Mouse (Mus musculus) intestine, postnatal 0 days (tissue): Measurements from ENCODE around the gene Taf4. TPM values are rescaled to one million over a fixed set of nuclear protein-coding genes. Genes with fewer than 3 reads are reported as not detected.

ENCODE experiments used
- ATAC-seq: fragments of 200-750 bp; cut with Nextera tagmentation; 2 replicates; pipeline ENCODE4 v1.8.0; 2017; ENCODE audit warnings: mild to moderate bottlenecking, moderate TSS enrichment, moderate library complexity
- H3K27ac ChIP-seq: fragments of 300-500 bp; sonication (generic); 2 replicates; pipeline ENCODE4 v1.5.1; 2014; ENCODE audit warnings: mild to moderate bottlenecking, low read depth, low read length, moderate library complexity
- H3K27me3 ChIP-seq: fragments of 300-500 bp; sonication (generic); replicated peaks from 2 replicates; pipeline ENCODE4 v1.6.1; 2014; ENCODE audit warnings: low read length, mixed read lengths; ENCODE audit not compliant: control insufficient read depth, insufficient read depth
- H3K36me3 ChIP-seq: fragments of 300-500 bp; sonication (generic); 2 replicates; pipeline ENCODE4 v1.6.1; 2014; ENCODE audit warnings: mild to moderate bottlenecking, moderate library complexity; ENCODE audit not compliant: control insufficient read depth, insufficient read depth
- H3K4me1 ChIP-seq: fragments of 300-500 bp; sonication (generic); replicated peaks from 2 replicates; pipeline ENCODE4 v1.6.1; 2014; ENCODE audit warnings: antibody characterized with exemption, low read length, mixed read lengths; ENCODE audit not compliant: control insufficient read depth, insufficient read depth
- H3K4me2 ChIP-seq: fragments of 300-500 bp; sonication (generic); replicated peaks from 2 replicates; pipeline ENCODE4 v1.6.1; 2014; ENCODE audit warnings: low read depth, mild to moderate bottlenecking, moderate library complexity
- H3K4me3 ChIP-seq: fragments of 300-500 bp; sonication (generic); 2 replicates; pipeline ENCODE4 v1.5.1; 2014; ENCODE audit warnings: low read depth, low read length
- H3K9ac ChIP-seq: fragments of 300-500 bp; sonication (generic); 2 replicates; pipeline ENCODE4 v1.6.1; 2014; ENCODE audit warnings: mild to moderate bottlenecking, low read depth, low read length
- H3K9me3 ChIP-seq: fragments of 300-500 bp; sonication (generic); 2 replicates; pipeline ENCODE4 v1.6.1; 2016; ENCODE audit warnings: mixed run types; ENCODE audit not compliant: control insufficient read depth
- CTCF ChIP-seq: sonication (generic); IDR thresholded peaks from 2 replicates; pipeline ENCODE4 v1.5.1; 2016; ENCODE audit warnings: low read depth, mild to moderate bottlenecking, control low read depth, antibody characterized with exemption, moderate library complexity
- WGBS: fragments of 180-500 bp; shearing (Covaris S2); extraction: QIAGEN DNeasy Blood & Tissue Kit; methylation state at CpG from one replicate; pipeline ENCODE4 v1.1.7; 2014; 5-methylcytosine and 5-hydroxymethylcytosine counted together
- polyA plus RNA-seq: library from polyadenylated mRNA; unstranded; fragments of >200 nt; fragmentation: Nextera tagmentation; extraction: Ambion mirVana; gene quantifications from 2 replicates; pipeline ENCODE4 v1.2.1, GENCODE M21; 2015

Gene Taf4
- polyA plus RNA-seq, 1 experiment from 2014 or later: 2.3 TPM

- no peaks in the 10 kb centered on the region for H3K36me3 ChIP-seq
- no peak for TF ChIP-seq CTCF
- H3K4me3 ChIP-seq: no peak overlapping the region
- no peaks in the 10 kb centered on the region for H3K27me3 ChIP-seq
- no peaks in the 10 kb centered on the region for H3K9me3 ChIP-seq
- peaks cover 10% of the 10 kb centered on the region; the same call in 1 of the 2 replicates for H3K4me1 ChIP-seq
- no peak overlapping the region for H3K27ac ChIP-seq
- no peak overlapping the region for H3K4me2 ChIP-seq
- ATAC-seq: no peak
- 51% methylated on average over 2 of the region's 2 CpGs for WGBS
- no peak overlapping the region for H3K9ac ChIP-seq
Measured at GRCm38 (mm10) chr2:179972406-179972805, 4.0 kb downstream of the Taf4 start.

- no peaks in the 10 kb centered on the region for H3K27me3 ChIP-seq
- H3K9ac ChIP-seq: no peak overlapping the region
- TF ChIP-seq CTCF: no peak
- no peaks in the 10 kb centered on the region for H3K36me3 ChIP-seq
- WGBS: 68% methylated on average over 2 of the region's 2 CpGs
- ATAC-seq: no peak
- H3K4me3 ChIP-seq: no peak overlapping the region
- no peak overlapping the region for H3K4me2 ChIP-seq
- H3K4me1 ChIP-seq: peaks cover 10% of the 10 kb centered on the region; the same call in 1 of the 2 replicates
- H3K27ac ChIP-seq: no peak overlapping the region
- no peaks in the 10 kb centered on the region for H3K9me3 ChIP-seq
Measured at GRCm38 (mm10) chr2:179971891-179972290, 4.6 kb downstream of the Taf4 start.

GRCm38 (mm10) chr2:179969137-179969536 is 7.3 kb downstream of the Taf4 start:
- Histone ChIP-seq H3K4me2 (no peak overlapping the region), H3K4me1 (peaks cover 5% of the 10 kb centered on the region; the same call in 1 of the 2 replicates), H3K27me3 (no peaks in the 10 kb centered on the region), H3K27ac (no peak overlapping the region), H3K9me3 (no peaks in the 10 kb centered on the region), H3K4me3 (no peak overlapping the region), H3K9ac (no peak overlapping the region), H3K36me3 (no peaks in the 10 kb centered on the region)
- ATAC-seq: no peak
- 83% methylated on average over 3 of the region's 3 CpGs for WGBS
- TF ChIP-seq CTCF: no peak

- Histone ChIP-seq H3K4me3 (no peak overlapping the region), H3K9me3 (no peaks in the 10 kb centered on the region), H3K36me3 (no peaks in the 10 kb centered on the region), H3K9ac (no peak overlapping the region), H3K4me2 (no peak overlapping the region), H3K27ac (no peak overlapping the region), H3K4me1 (no peaks in the 10 kb centered on the region), H3K27me3 (no peaks in the 10 kb centered on the region)
- no peak for ATAC-seq
- WGBS: 61% methylated on average over 5 of the region's 5 CpGs
- TF ChIP-seq CTCF: no peak
Measured at GRCm38 (mm10) chr2:179967633-179968032, 8.8 kb downstream of the Taf4 start.

GRCm38 (mm10) chr2:179961420-179961819 is 15.0 kb downstream of the Taf4 start:
- Histone ChIP-seq H3K27me3 (no peaks in the 10 kb centered on the region), H3K4me1 (no peaks in the 10 kb centered on the region), H3K9ac (no peak overlapping the region), H3K4me3 (no peak overlapping the region), H3K27ac (no peak overlapping the region), H3K36me3 (no peaks in the 10 kb centered on the region), H3K4me2 (no peak overlapping the region), H3K9me3 (no peaks in the 10 kb centered on the region)
- TF ChIP-seq CTCF: no peak
- no peak for ATAC-seq
- WGBS: 75% methylated on average over 4 of the region's 4 CpGs

- no peak for TF ChIP-seq CTCF
- Histone ChIP-seq H3K4me1 (no peaks in the 10 kb centered on the region), H3K36me3 (no peaks in the 10 kb centered on the region), H3K9ac (no peak overlapping the region), H3K27me3 (no peaks in the 10 kb centered on the region), H3K4me2 (no peak overlapping the region), H3K27ac (no peak overlapping the region), H3K9me3 (no peaks in the 10 kb centered on the region), H3K4me3 (no peak overlapping the region)
- WGBS: 78% methylated on average over 6 of the region's 6 CpGs
- ATAC-seq: no peak
Measured at GRCm38 (mm10) chr2:179960327-179960726, 16.1 kb downstream of the Taf4 start.

- no peak for ATAC-seq
- TF ChIP-seq CTCF: 0 out of 2 replicates have a peak, but pooled peaks have one; percentile 10
- Histone ChIP-seq H3K4me1 (no peaks in the 10 kb centered on the region), H3K4me3 (no peak overlapping the region), H3K27me3 (no peaks in the 10 kb centered on the region), H3K4me2 (no peak overlapping the region), H3K9me3 (no peaks in the 10 kb centered on the region), H3K9ac (no peak overlapping the region), H3K27ac (no peak overlapping the region), H3K36me3 (no peaks in the 10 kb centered on the region)
- WGBS: 31% methylated on average over 3 of the region's 3 CpGs
Measured at GRCm38 (mm10) chr2:179959391-179959790, 17.1 kb downstream of the Taf4 start.
